Mouse (Mus musculus) cerebral cortex, adult 2 months (tissue): ENCODE results near the gene Dph3.

ENCODE experiments used
- WGBS: fragments of 180-500 bp; shearing (Covaris S2); methylation state at CpG from one replicate; pipeline ENCODE4 v1.1.7; 2018; 5-methylcytosine and 5-hydroxymethylcytosine counted together

Dph3 gene

DNA sequence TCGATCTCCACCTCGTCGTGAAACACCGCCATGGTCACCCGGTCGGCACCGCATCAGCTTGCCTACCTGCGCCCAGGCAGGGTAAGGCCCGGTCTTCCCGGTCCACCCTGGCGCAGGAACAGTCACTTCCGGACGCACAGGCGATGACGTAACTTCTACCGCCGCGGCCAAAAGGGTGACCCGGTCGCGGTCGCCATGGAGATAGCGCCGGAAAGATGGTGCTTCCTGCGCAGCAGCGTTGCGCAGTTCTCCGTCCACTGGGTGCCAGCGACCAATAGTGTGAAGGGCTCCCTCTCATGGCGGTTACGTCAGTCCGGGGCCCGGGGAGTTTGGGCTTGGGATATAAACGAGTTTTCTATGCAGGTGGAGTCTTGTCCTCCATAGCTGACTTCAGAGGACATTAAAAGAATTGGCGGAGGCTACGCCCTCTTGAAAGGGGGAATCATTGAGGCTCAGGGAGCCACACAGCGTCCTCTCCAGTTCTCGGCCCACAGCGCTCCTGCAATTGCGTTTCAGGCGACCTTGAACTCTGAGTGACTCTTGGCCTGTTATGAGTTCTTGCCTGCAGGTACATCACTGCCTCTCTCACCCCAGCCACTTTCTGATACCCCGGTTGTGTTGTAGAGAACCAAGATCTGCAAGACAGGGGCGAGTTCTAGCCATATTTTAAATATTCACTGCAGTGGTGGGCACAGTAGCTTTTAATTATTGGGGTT lies at the start of gene Dph3:
Dph3 (minus strand) TSS at position 244 of the 716 bp plus-strand sequence.
- WGBS, result under 1% methylated on average over 43 of the region's 43 CpGs

DNA sequence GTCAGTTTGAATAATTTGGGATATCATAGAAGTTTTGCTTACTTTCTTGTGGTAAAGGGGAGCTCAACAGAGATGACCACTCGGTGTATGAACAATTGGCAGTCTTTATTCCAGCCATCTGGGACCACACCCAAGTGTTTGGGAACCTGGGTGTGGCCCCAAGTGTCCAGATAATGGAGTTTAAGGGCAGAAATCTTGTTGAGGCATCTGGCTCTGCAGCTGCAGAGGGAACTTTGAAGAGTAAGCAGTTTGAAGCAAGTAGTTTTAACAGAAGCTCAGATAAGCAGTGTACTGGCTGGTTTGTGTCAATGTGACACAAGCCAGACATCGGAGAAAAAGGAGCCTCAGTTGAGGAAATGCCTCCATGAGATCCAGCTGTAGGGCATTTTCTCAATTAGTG lies 48.8 kb upstream of the Dph3 start:
- WGBS, result 69% methylated on average over 2 of the region's 2 CpGs

DNA sequence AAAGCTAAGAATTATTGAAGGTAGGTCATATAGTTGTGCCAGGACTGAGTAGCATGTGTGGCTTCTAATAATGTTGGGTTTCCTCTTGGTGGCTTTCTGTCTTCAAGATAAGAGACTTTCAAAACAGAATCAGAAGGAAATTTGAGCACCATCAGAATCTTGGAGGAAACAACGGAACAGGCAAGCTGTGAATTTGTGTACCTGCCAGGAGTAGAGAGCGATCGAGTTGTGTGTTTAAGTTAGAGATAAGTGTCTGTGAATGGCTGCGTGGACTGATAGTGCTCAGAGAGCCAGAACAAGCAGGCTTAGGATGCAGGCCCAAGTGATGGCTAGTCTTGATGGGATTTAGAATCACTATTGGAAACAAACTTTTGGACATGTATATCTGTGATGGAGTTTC lies 46.3 kb upstream of the Dph3 start:
- 72% methylated on average over 4 of the region's 4 CpGs for WGBS

- WGBS, result 76% methylated on average over 5 of the region's 5 CpGs
Observed at GRCm38 (mm10) chr14:32128409-32128808, 42.9 kb upstream of the Dph3 start.

- 88% methylated on average over 5 of the region's 5 CpGs for WGBS
Observed at GRCm38 (mm10) chr14:32125256-32125655, 39.7 kb upstream of the Dph3 start.

GRCm38 (mm10) chr14:32124261-32124660 lies 38.7 kb upstream of the Dph3 start:
- 63% methylated on average over 3 of the region's 3 CpGs for WGBS

GRCm38 (mm10) chr14:32121920-32122315 lies 36.4 kb upstream of the Dph3 start:
- WGBS, result 52% methylated on average over 2 of the region's 2 CpGs

GRCm38 (mm10) chr14:32120940-32121919 lies 35.7 kb upstream of the Dph3 start:
- 81% methylated on average over 11 of the region's 11 CpGs for WGBS

DNA sequence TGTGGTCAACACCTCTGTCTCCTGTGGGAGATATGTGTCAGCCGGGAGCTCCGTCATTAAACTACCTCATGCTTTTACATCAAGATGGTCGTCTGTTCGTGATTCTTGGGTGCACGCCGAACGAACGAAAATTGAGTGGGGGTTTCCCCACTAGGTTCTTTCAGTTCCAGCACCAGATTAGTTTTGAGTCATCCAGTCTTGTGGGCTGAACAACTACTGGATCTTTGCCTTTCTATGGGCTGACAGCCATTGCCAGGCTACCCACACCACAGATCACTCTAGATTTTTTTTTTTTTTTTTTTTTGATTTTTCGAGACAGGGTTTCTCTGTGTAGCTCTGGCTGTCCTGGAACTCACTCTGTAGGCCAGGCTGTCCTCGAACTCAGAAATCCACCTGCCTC lies 26.6 kb upstream of the Dph3 start:
- 87% methylated on average over 10 of the region's 10 CpGs for WGBS

DNA sequence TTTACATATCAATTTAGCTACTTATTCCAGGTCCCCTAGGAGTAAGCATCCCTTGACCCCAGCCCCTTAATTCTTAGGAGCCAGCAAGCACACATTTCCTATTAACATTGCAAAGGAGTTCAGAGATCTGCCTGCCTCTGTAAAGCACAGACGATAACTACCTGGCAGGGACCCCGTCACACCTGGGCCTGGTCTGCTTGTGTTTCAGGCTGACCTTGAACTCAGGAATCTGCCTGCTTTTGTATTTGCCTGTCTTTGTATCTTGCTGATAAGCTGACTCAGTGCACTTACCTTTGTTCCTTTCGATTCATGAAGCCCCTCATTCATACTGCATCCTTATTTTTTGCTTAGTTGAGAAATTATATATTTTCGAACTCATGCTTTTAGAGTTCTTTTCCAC lies 21.4 kb upstream of the Dph3 start:
- 94% methylated on average over 4 of the region's 4 CpGs for WGBS

- WGBS, result 77% methylated on average over 7 of the region's 7 CpGs
Observed at GRCm38 (mm10) chr14:32105663-32106062, 20.1 kb upstream of the Dph3 start.

DNA sequence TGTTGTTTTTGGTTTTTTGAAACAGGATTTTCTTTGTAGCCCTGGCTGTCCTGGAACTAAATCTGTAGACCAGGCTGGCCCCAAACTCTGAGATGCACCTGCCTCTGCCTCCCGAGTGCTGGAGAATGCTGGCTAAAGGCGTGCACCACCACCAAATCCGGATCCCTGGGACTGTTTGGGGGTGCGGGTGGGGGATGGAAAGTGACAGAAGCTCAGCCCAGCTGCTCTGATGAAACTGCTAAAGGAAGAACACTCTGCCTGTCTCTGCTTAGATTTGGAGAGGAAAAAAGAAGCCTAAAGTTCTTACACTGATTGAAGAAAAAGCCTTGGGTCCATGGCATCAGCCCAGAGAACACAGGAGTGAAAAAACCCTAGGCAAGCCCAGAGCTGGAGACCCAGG lies 18.0 kb upstream of the Dph3 start:
- WGBS, result 70% methylated on average over 4 of the region's 4 CpGs

- WGBS, result 97% methylated on average over 3 of the region's 3 CpGs
Observed at GRCm38 (mm10) chr14:32098951-32099350, 13.4 kb upstream of the Dph3 start.

DNA sequence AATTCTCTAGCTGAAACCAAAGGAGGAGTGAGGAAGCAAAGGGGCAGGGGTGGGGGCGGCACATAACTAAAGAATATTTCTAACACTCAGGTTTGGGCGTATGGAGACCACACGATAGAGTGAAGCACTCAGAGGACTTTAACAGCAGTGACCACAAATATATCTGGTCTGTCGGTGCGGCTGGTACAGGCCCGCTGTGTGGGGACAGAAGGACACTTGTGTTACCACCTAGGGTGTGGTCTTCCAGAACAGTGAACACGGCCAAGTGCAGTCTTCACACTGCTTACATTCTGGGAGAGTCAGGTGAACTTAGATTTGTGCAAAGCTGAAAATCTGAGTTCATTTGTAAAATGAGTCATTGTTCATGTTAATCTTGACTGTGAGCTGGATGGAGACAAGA lies 12.2 kb upstream of the Dph3 start:
- 95% methylated on average over 7 of the region's 7 CpGs for WGBS

DNA sequence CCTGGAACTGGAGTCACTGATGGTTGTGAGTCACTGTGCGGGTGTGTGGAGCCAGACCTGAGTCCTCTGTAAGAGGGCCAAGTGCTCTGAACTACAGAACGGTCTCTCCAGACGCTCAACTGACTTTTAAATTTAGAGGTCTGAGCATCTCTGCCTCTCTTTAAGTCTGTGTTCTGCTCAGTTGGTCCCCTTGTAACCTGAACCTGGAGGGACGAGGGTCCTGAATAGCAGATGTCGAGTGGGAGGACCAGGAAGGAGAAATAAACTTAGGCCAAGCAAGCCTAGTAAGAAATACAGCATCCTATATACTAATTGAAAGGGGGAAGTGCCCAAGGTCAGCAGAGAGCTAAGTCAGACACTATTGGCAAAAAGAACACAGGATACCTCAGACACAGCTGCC lies 11.2 kb upstream of the Dph3 start:
- 84% methylated on average over 5 of the region's 5 CpGs for WGBS

- 85% methylated on average over 5 of the region's 5 CpGs for WGBS
Observed at GRCm38 (mm10) chr14:32095646-32096045, 10.1 kb upstream of the Dph3 start.

- 87% methylated on average over 11 of the region's 11 CpGs for WGBS
Observed at GRCm38 (mm10) chr14:32093500-32094117, 8.1 kb upstream of the Dph3 start.

DNA sequence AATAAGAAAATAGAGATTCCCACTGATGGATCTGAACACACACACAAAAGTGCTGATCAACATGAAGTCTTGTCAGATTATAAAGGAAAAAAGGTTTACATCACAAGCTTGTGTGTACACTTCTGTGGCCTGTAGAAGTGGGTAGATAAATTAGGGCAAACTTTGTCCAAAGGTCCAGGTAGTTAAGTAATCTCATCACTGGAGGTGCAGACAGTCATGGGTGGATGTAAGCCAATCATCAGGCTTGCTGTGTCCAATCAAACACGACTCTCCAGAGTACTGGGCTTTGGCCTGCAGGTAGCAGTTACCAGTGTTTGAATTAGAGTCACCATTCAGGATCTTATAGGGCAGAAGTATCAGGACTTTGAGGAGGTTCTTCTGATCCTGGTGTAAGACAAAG lies 7.5 kb upstream of the Dph3 start:
- WGBS, result 71% methylated on average over 1 of the region's 1 CpGs

DNA sequence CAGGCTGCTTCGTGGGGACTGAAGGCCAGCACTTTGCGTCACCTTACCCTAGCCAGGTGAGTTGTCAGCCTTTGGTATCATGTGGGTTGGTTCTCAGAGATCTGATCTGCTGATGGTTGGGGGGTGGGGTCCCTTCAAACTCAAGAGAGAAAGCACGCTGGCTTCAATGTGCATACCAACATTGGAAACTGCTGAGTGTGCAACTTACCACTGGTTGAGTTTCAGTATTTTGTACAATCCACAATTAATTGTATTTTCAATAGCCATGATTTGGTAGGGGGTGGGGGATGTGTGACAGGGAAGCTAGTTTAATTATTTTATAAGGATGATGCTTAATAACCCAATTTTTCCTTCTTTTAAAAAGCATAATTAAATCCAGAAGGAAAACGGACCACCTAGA lies 6.2 kb upstream of the Dph3 start:
- 94% methylated on average over 4 of the region's 4 CpGs for WGBS

- WGBS, result 86% methylated on average over 4 of the region's 4 CpGs
Observed at GRCm38 (mm10) chr14:32091124-32091523, 5.6 kb upstream of the Dph3 start.

GRCm38 (mm10) chr14:32087584-32088248 lies 2.2 kb upstream of the Dph3 start:
- 88% methylated on average over 7 of the region's 7 CpGs for WGBS

GRCm38 (mm10) chr14:32086226-32086625 lies 697 bp upstream of the Dph3 start:
- WGBS, result 11% methylated on average over 8 of the region's 8 CpGs
